Mouse (Mus musculus): ENCODE measurements at regions not wholly inside any gene's neighbourhood (a gene's known extent, or its start where the extent isn't known, plus 50 kb on each side); places are given as distances from the start of the nearest gene placed in this dataset.

DNA sequence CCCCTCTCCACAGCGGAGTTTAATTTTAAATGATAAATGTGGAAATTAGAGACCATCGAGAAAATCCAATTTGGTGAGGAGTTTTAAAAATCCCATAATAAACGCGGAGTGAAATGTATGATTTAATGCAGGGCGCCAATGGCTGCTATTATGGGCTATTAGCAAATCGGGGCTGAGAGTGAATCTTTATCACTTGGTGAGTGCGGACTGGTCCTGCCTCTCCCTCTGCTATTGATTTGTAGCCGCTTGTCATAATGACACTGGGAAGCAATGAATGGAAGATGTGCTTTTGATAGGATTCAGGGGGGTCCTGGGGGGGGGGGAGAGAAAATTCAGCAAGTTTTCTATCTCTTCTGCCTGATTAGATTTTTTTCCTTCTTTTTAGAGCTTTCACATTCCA, 279.6 kb upstream of the Pmfbp1 start:
- no peak for TF ChIP-seq ZNF384 (IDR thresholded peaks at IDR 0.05; ENCODE audit: low read depth, low read length)
- TF ChIP-seq CHD2 (IDR thresholded peaks at IDR 0.05; ENCODE audit: low read depth, low read length), result no peak
- no peak for TF ChIP-seq MAFK (IDR thresholded peaks at IDR 0.05; ENCODE audit: insufficient read depth, low read depth, low read length)
- TF ChIP-seq ZC3H11A (IDR thresholded peaks at IDR 0.05; ENCODE audit: borderline replicate concordance, low read depth, low read length), result no peak
- TF ChIP-seq HCFC1 (IDR thresholded peaks at IDR 0.05; ENCODE audit: borderline replicate concordance, insufficient read depth, low read length), result no peak
